Mouse (Mus musculus): Measurements from ENCODE around the gene Fam221a.
"Not testable (repeated sequence)": the region's sequence is repeated elsewhere in the genome, so short reads cannot be mapped to it uniquely, and the experiment has no call there.

The Fam221a gene

DNA sequence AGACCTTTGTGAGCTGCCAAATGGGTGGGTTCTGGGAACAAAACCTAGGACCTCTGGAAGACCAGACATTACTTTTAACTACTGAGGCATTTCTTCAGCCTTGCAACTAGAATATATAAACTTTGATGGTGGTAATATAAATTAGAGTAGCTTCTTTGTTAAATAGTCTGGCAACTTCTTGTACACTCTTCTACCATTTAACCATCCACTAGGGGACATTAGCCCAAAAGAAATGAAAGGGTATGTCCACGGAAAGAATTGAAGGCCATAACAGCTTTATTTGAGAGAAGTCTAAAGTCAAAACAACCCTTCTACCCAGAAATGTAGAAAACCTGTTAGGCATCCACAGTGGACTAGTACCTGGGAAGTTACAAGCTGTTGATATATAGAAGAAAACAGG is 26.7 kb downstream of the Fam221a start:
- DNase-seq = no peak

DNA sequence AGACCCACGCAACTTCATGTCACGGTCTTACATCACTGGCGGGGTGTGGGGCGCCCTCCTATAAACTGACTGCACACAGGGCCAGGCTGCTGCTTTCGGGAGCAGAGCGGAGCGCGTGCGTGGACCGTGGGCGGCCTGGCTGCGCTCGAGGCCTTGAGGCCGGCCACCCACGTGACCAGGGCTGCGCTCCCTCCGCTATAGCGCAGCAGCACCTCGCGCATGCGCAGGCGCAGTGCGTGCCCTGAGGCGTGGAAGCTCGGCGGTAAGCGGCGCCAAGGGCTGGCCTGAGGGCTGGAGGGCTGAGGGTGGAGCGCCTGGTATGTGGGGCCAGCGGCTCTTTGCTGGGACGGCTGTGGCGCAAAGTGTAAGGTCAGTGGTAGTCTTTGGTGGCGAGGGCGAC is 27.8 kb downstream of the Fam221a start, which contains the start of gene Stk31:
TSS of gene Stk31 (plus strand) at position 289 of the 400 bp plus-strand sequence.
- peak; percentile 11 to 45 for DNase-seq

DNA sequence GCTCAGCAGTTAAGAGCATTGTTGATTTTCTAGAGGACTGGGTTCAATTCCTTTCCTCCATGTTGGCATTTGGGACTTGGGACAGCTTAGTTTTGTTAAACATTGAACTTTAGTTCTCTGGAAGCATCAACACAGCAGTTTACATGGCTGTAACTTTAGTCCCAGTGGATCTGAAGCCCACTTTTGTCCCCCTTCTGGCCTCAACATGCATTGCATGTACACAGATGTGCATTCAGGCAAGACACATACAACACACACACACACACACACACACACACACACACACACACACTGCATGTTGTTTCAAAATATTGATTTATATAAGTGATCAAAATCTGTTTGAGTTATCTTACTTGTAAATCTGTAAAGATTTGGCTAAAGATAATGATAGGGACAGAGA is 29.9 kb downstream of the Fam221a start:
- DNase-seq = no peak

DNA sequence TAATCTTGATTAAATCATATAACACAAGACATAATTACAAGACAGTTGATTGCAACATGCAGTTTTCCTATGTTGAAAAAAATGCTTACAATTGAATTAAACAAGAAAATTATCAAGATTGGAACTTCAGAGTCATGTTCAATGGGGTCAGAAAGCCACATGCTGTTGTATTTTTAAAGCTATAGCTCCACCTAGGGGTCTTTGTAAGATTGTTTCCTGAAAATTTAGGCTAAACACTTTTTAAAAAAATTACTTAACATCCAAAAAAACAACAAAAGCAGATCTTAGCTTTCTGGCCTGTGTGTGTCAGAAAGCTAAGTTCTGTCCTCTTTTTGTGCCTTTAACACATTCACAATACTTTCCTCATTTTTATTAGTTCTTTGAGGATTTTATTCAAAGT is 30.8 kb downstream of the Fam221a start:
- no peak for DNase-seq

DNA sequence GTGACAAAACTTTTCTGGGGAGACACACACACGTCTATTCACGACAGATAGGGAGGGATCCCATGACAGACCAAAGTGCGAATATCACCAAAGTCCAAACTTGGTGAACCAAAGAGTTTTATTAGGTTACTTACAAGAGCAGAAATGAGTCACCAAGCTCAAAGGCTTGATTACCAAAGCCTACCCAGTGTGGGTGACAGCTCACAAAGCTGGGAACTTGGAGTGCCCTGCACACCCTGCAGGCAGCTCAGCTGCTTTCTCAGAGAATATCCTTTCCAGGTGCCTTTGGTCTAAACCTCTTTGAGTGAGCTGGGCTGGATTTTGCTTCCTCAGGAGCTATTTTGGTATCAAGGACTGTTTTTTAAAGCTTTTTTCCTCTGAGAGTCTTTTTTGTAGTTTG is 43.3 kb downstream of the Fam221a start:
- no peak for DNase-seq

DNA sequence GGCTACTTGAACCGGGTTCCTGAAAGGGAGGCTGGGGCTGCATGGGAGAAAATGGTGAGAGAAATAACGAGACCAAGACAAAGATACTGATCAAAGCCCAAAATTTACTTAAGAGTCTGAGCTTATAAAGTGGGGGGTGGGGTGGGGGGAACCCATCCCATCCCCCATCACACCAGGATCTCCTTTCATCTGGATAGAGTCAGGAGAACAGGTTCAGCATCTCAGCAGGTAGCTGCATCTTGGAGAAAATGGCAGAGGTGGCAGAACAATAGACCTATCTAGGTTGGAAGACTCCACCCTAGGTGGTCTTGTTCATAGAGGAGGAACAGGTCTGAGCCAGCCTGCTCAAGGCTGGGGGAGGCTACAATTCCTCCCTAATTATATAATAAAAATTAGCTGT is 45.4 kb downstream of the Fam221a start:
- DNase-seq = not testable (repeated sequence)

DNA sequence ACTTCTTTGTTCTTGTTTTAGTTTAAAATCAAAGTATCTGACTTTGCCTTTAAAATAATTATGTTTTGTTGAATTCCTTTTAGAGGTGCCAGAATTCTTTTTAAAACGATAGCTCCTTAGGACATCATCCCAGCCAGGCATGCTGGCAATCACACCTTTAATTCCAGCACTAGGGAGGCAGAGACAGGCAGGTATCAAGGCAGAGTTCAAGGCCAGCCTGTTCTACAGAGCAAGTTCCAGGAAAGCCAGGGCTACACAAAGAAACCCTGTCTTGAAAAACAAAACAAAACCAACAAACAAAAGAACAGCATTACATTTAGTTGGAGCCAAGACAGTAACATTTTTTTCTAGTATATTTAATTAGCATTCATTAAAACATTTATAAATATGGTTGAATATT is 48.4 kb downstream of the Fam221a start:
- DNase-seq = no peak

DNA sequence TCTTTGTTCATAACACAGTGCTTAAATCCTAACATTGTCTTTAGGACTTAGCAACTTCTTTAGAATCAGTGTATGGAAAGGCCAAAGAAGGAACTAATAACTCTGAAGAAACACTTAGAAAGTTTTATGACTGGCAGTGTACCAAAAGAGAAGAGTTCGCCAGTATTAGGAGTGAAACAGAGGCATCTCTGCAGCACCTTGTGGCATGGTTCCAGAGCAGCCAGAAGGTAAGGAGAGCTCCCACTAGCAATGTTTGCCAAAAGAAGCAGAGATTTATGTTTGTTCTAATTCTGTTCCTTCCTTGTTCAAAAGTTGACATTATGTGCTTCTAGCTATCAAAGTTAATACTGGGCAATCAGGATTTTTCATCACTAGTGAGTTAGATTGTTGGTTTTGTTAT is 69.8 kb downstream of the Fam221a start:
- peak in 1 of 2 experiments; percentile 22 for DNase-seq

Measured in cerebellum, postnatal 25 days (tissue).